Mouse (Mus musculus) heart, embryonic 13.5 days (tissue): ENCODE data around the gene A330070K13Rik. TPM values are rescaled to one million over a fixed set of nuclear protein-coding genes. Genes with fewer than 3 reads are reported as not detected.

Experiments used
- ATAC-seq: fragments of 200-750 bp; cut with Nextera tagmentation; 2 replicates; pipeline ENCODE4 v1.8.0; 2017; ENCODE audit warnings: moderate TSS enrichment; ENCODE audit not compliant: insufficient number of reproducible peaks, low FRiP score, low TSS enrichment; ENCODE audit errors: extremely low read depth
- H3K27ac ChIP-seq: fragments of 300-500 bp; sonication (generic); replicated peaks from 2 replicates; pipeline ENCODE4 v1.5.1; 2015; ENCODE audit warnings: moderate library complexity, mild to moderate bottlenecking, inconsistent platforms
- H3K27me3 ChIP-seq: fragments of 300-500 bp; sonication (generic); replicated peaks from 2 replicates; pipeline ENCODE4 v1.6.1; 2015; ENCODE audit warnings: mild to moderate bottlenecking, inconsistent platforms
- H3K36me3 ChIP-seq: fragments of 300-500 bp; sonication (generic); 2 replicates; pipeline ENCODE4 v1.6.1; 2015; ENCODE audit warnings: mild to moderate bottlenecking, inconsistent platforms
- H3K4me1 ChIP-seq: fragments of 300-500 bp; sonication (generic); 2 replicates; pipeline ENCODE4 v1.6.1; 2015; ENCODE audit warnings: inconsistent platforms
- H3K4me2 ChIP-seq: fragments of 300-500 bp; sonication (generic); 2 replicates; pipeline ENCODE4 v1.6.1; 2015; ENCODE audit warnings: inconsistent platforms, mild to moderate bottlenecking, moderate library complexity
- H3K4me3 ChIP-seq: fragments of 300-500 bp; sonication (generic); 2 replicates; pipeline ENCODE4 v1.5.1; 2015; ENCODE audit warnings: moderate library complexity, mild to moderate bottlenecking, inconsistent platforms
- H3K9ac ChIP-seq: fragments of 300-500 bp; sonication (generic); 2 replicates; pipeline ENCODE4 v1.6.1; 2015; ENCODE audit warnings: inconsistent platforms, mild to moderate bottlenecking, moderate library complexity
- H3K9me3 ChIP-seq: fragments of 300-500 bp; sonication (generic); 2 replicates; pipeline ENCODE4 v1.6.1; 2016; ENCODE audit warnings: inconsistent platforms
- WGBS: fragments of 180-500 bp; shearing (Covaris S2); methylation state at CpG from one replicate; pipeline ENCODE4 v1.1.7; 2015; ENCODE audit warnings: mixed read lengths; 5-methylcytosine and 5-hydroxymethylcytosine counted together
- polyA plus RNA-seq: library from polyadenylated mRNA; unstranded; fragments of >200 nt; fragmentation: Nextera tagmentation; extraction: Ambion mirVana; gene quantifications from 2 replicates; pipeline ENCODE4 v1.2.1, GENCODE M21; 2015

The A330070K13Rik gene
- polyA plus RNA-seq, 1 experiment from 2014 or later = not detected

DNA sequence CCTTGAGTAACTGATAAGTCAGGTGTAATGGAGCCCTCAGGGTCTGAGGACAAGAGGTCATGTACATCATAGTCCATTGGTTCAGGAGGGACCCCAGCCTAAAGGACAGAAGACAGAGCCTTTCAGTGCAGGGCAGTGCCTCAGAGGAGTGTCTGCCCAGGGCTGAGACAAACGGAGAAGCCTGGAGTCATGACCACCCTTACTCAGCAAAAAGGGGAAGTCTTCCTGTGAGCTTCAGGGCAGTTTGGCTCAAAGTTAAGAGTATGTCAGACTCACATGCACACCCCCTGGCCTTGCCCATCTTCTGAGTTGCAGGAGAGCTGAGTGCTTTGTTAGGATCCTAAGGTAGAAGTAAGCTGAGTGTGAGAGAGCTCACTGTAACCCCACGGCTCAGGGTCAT lies 54.5 kb downstream of the A330070K13Rik start:
- Histone ChIP-seq H3K9me3 (no peaks in the 10 kb centered on the region; the same call in 1 of the 2 replicates), H3K9ac (no peak overlapping the region), H3K27ac (no peak overlapping the region), H3K4me3 (no peak overlapping the region), H3K4me1 (no peaks in the 10 kb centered on the region), H3K27me3 (no peaks in the 10 kb centered on the region), H3K36me3 (peaks cover 35% of the 10 kb centered on the region), H3K4me2 (no peak overlapping the region)
- no peak for ATAC-seq
- 58% methylated on average over 2 of the region's 2 CpGs for WGBS

Other genes starting within 250 kb of the A330070K13Rik start
- gene Kctd7, start 239.8 kb downstream of the A330070K13Rik start, polyA plus RNA-seq = 4.0 and 4.6 TPM in 2 replicates
- gene Rabgef1, start 212.8 kb downstream of the A330070K13Rik start, polyA plus RNA-seq = 18.3 and 19.9 TPM in 2 replicates
- gene Tmem248, start 167.6 kb downstream of the A330070K13Rik start, polyA plus RNA-seq = 24.7 and 33.5 TPM in 2 replicates
- 52.3 and 60.7 TPM in 2 replicates for gene Sbds, start 129.1 kb downstream of the A330070K13Rik start, polyA plus RNA-seq
- gene Tyw1, start 129.0 kb downstream of the A330070K13Rik start, polyA plus RNA-seq = 16.4 and 18.5 TPM in 2 replicates
- gene Caln1, start 15.2 kb downstream of the A330070K13Rik start, polyA plus RNA-seq = 0.13 and 0.25 TPM in 2 replicates